Mouse (Mus musculus): Measurements from ENCODE around the gene Aldh1b1. TPM values are rescaled to one million over a fixed set of nuclear protein-coding genes. Genes with fewer than 3 reads are reported as not detected.

Aldh1b1 gene
- polyA plus RNA-seq, 1 experiment from 2014 or later, result 3.1 TPM

GRCm38 (mm10) chr4:45762600-45762999, 36.2 kb upstream of the Aldh1b1 start:
- H3K27me3 ChIP-seq (ENCODE audit: control insufficient read depth, insufficient read depth, low read length), result peaks cover 56% of the 10 kb centered on the region
- no peaks in the 10 kb centered on the region for H3K9me3 ChIP-seq (ENCODE audit: control insufficient read depth, low read length)
- no peak overlapping the region for H3K4me2 ChIP-seq
- no peak overlapping the region for H3K27ac ChIP-seq (ENCODE audit: low read depth, low read length)
- no peaks in the 10 kb centered on the region for H3K36me3 ChIP-seq (ENCODE audit: control insufficient read depth, insufficient read depth, low read length)
- WGBS, result 83% methylated on average over 4 of the region's 4 CpGs
- no peak overlapping the region for H3K4me3 ChIP-seq (ENCODE audit: low read depth, low read length)
- DNase-seq (ENCODE audit: low spot score, missing footprints), result no peak
- H3K4me1 ChIP-seq (ENCODE audit: control insufficient read depth, insufficient read depth, low read length), result peaks cover 26% of the 10 kb centered on the region
- no peak overlapping the region for H3K9ac ChIP-seq (ENCODE audit: low read length)
- ATAC-seq (ENCODE audit: low FRiP score), result no peak

DNA sequence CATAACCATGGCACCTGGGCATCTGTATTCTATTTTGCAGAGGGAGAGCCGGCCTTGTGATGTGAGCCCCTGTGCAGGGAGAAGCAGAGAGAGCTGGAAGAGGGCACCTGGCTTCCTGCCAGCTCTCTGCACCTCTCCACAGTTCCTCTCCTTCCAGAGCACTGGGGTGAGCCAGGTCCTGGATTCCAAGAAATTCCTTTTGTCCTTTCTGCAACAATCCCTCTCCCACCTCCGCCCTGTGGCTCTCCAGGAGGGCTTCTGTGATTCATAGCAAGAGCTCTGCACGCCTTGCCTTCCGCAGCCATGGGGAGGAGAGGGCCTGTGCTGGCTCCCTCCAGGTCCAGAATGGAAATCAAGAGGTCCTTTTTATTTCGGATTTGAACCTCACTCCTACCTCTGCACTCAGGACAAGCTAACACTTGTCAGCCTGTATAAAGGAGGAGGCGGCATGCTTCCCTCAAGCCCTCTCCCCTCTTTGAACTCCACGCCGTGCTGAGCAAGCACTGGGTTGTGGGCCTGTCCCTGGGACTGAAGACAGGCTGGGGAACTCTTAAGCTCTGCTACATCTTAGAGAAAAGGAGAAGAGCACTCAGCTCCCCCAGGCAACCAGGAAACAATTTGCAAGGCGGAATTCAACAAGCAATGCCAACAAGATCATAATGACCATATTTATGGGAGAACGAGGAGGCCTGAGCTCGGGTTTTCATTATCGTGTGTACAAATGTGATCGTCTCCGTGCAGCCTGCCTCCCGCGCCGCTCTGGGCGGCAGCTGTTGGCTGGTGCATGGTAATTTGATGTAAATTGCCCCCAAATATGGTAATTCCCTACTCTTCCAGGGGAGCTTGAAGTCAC, 35.3 kb upstream of the Aldh1b1 start:
- 1% methylated on average over 18 of the region's 18 CpGs for WGBS
- Histone ChIP-seq H3K4me1 (ENCODE audit: control insufficient read depth, insufficient read depth, low read length) (peaks cover 26% of the 10 kb centered on the region), H3K36me3 (ENCODE audit: control insufficient read depth, insufficient read depth, low read length) (no peaks in the 10 kb centered on the region), H3K4me3 (ENCODE audit: low read depth, low read length) (no peak overlapping the region; the same call in 1 of the 2 replicates), H3K27me3 (ENCODE audit: control insufficient read depth, insufficient read depth, low read length) (peaks cover 60% of the 10 kb centered on the region), H3K27ac (ENCODE audit: low read depth, low read length) (no peak overlapping the region), H3K4me2 (peak overlapping the region; percentile 29), H3K9ac (ENCODE audit: low read length) (peak overlapping the region; percentile 9; the same call in 1 of the 2 replicates), H3K9me3 (ENCODE audit: control insufficient read depth, low read length) (no peaks in the 10 kb centered on the region)
- ATAC-seq (ENCODE audit: low FRiP score) (0 out of 2 replicates have a peak, but pooled peaks have one; percentile 36), DNase-seq (ENCODE audit: low spot score, missing footprints) (peak; percentile 95)

DNA sequence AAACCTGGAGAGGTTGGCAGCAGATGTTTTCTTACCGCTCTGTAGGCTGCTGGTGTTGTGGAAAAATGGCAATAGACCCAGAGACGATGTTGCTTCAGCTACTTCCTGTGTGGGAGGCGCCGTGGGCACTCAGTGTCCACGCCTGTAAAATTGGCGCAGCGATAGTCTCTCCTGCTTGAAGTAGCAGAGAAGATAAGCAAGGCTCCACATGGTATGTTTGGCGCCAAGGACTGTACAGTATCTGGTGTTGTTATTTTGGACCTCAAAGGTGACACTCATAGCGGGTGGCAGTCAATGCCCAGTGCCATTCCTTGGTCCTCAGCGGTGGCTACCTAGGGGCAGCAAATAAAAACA, 34.7 kb upstream of the Aldh1b1 start:
- Histone ChIP-seq H3K27me3 (ENCODE audit: control insufficient read depth, insufficient read depth, low read length) (peaks cover 66% of the 10 kb centered on the region), H3K27ac (ENCODE audit: low read depth, low read length) (no peak overlapping the region), H3K36me3 (ENCODE audit: control insufficient read depth, insufficient read depth, low read length) (no peaks in the 10 kb centered on the region), H3K9me3 (ENCODE audit: control insufficient read depth, low read length) (no peaks in the 10 kb centered on the region), H3K9ac (ENCODE audit: low read length) (no peak overlapping the region), H3K4me3 (ENCODE audit: low read depth, low read length) (no peak overlapping the region), H3K4me2 (peak overlapping the region; percentile 29), H3K4me1 (ENCODE audit: control insufficient read depth, insufficient read depth, low read length) (peaks cover 26% of the 10 kb centered on the region)
- ATAC-seq (ENCODE audit: low FRiP score) (0 out of 2 replicates have a peak, but pooled peaks have one; percentile 3), DNase-seq (ENCODE audit: low spot score, missing footprints) (peak; percentile 89)
- 5% methylated on average over 10 of the region's 10 CpGs for WGBS

DNA sequence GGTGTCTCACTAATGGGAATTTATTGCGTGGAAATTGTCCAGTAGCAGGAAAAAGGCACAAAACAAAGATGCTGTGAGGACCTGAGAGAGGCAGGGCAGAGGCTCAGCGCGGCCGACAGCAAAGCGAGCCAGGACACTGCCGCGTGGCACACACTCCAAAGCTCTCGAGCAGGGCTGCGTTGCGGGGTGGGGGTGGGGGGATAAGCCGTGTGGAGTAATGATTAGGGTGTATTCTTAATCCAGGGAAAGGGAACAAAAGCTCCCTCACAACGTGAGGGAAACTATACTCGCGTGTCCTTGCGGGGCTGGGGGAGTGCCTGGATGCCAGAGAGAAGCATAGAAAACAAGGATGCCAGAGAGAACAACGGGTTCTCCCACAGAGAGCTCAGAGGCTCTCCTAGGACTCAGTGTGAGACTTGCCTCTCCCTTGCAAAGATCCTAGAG, 33.7 kb upstream of the Aldh1b1 start:
- DNase-seq (ENCODE audit: low spot score, missing footprints) (peak; percentile 95), ATAC-seq (ENCODE audit: low FRiP score) (peak; percentile 31; the same call in 1 of the 2 replicates)
- Histone ChIP-seq H3K27ac (ENCODE audit: low read depth, low read length) (peak overlapping the region; percentile 49), H3K36me3 (ENCODE audit: control insufficient read depth, insufficient read depth, low read length) (no peaks in the 10 kb centered on the region), H3K4me3 (ENCODE audit: low read depth, low read length) (peak overlapping the region; percentile 2; the same call in 1 of the 2 replicates), H3K4me1 (ENCODE audit: control insufficient read depth, insufficient read depth, low read length) (peaks cover 26% of the 10 kb centered on the region), H3K9me3 (ENCODE audit: control insufficient read depth, low read length) (no peaks in the 10 kb centered on the region), H3K9ac (ENCODE audit: low read length) (peak overlapping the region; percentile 50), H3K27me3 (ENCODE audit: control insufficient read depth, insufficient read depth, low read length) (peaks cover 74% of the 10 kb centered on the region), H3K4me2 (peak overlapping the region; percentile 43)
- WGBS, result under 1% methylated on average over 16 of the region's 16 CpGs

GRCm38 (mm10) chr4:45765565-45766201, 33.1 kb upstream of the Aldh1b1 start:
- Histone ChIP-seq H3K4me1 (ENCODE audit: control insufficient read depth, insufficient read depth, low read length) (peaks cover 31% of the 10 kb centered on the region), H3K27me3 (ENCODE audit: control insufficient read depth, insufficient read depth, low read length) (peaks cover 75% of the 10 kb centered on the region), H3K9ac (ENCODE audit: low read length) (peak overlapping the region; percentile 50), H3K4me3 (ENCODE audit: low read depth, low read length) (peak overlapping the region; percentile 2; the same call in 1 of the 2 replicates), H3K4me2 (peak overlapping the region; percentile 43), H3K9me3 (ENCODE audit: control insufficient read depth, low read length) (no peaks in the 10 kb centered on the region), H3K27ac (ENCODE audit: low read depth, low read length) (peak overlapping the region; percentile 49), H3K36me3 (ENCODE audit: control insufficient read depth, insufficient read depth, low read length) (no peaks in the 10 kb centered on the region)
- under 1% methylated on average over 16 of the region's 18 CpGs for WGBS
- peak; percentile 95 for DNase-seq (ENCODE audit: low spot score, missing footprints)
- ATAC-seq (ENCODE audit: low FRiP score), result peak; percentile 63

DNA sequence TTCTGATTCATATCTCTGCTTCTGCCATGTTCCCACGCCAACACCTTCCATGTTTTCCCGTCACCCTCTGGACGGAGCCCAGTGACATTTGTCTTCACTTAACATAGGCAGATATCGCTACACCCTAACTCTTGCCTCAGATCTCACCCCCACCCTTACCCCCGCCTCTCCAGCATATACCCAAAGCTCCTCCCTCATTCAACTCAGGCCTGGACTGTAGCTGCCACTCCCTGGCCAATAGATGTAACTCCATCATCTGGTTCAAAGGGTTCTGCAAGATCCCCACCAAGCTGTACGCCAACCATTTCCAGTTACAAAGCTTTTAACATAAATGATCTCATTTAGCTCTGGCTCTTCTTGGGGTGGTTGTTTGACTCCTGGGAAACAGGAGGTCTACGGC, 32.0 kb upstream of the Aldh1b1 start:
- Histone ChIP-seq H3K4me1 (ENCODE audit: control insufficient read depth, insufficient read depth, low read length) (peaks cover 41% of the 10 kb centered on the region), H3K27me3 (ENCODE audit: control insufficient read depth, insufficient read depth, low read length) (peaks cover 78% of the 10 kb centered on the region), H3K9ac (ENCODE audit: low read length) (no peak overlapping the region), H3K4me2 (no peak overlapping the region), H3K36me3 (ENCODE audit: control insufficient read depth, insufficient read depth, low read length) (no peaks in the 10 kb centered on the region), H3K9me3 (ENCODE audit: control insufficient read depth, low read length) (no peaks in the 10 kb centered on the region), H3K4me3 (ENCODE audit: low read depth, low read length) (no peak overlapping the region), H3K27ac (ENCODE audit: low read depth, low read length) (no peak overlapping the region)
- no peak for DNase-seq (ENCODE audit: low spot score, missing footprints)
- WGBS, result 62% methylated on average over 7 of the region's 7 CpGs
- no peak for ATAC-seq (ENCODE audit: low FRiP score)

DNA sequence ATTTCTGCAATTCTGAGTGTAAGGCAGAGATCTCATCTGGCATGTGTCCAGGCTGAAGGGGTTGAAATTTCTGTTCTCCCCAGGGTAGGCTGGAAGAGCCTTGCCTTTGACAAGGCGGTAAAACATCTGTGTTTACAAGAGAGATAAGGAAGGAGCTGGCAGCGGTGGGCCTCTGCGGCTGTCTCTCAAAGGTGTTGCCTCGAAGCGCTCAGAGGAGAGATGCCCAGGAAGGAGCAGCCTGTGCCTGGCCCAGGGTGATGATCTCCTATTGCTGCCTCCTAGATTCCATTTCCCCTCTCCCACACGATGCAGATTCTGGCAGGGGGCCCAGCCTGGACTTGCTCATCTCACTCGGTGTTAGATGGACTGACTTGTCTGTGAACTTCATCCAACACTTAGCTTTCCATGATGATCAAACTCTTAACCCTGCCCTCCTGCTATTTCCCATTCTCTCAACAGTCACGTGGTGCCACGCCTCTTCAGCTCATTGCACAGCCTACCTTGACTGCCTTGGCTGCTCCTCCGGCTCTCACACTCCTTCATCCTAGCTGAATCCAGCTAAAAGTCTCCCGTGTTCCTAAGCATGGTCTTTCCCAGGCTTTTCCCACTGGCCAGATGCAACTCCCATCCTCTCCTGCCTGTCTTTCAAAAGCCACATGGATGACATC, 30.8 kb upstream of the Aldh1b1 start:
- Histone ChIP-seq H3K27me3 (ENCODE audit: control insufficient read depth, insufficient read depth, low read length) (peaks cover 70% of the 10 kb centered on the region), H3K4me1 (ENCODE audit: control insufficient read depth, insufficient read depth, low read length) (peaks cover 43% of the 10 kb centered on the region)
- no peak for ATAC-seq (ENCODE audit: low FRiP score)

GRCm38 (mm10) chr4:45769141-45769540, 29.7 kb upstream of the Aldh1b1 start:
- no peak for DNase-seq (ENCODE audit: low spot score, missing footprints)
- no peak for ATAC-seq (ENCODE audit: low FRiP score)
- Histone ChIP-seq H3K27me3 (ENCODE audit: control insufficient read depth, insufficient read depth, low read length) (peaks cover 62% of the 10 kb centered on the region), H3K4me1 (ENCODE audit: control insufficient read depth, insufficient read depth, low read length) (peaks cover 32% of the 10 kb centered on the region), H3K27ac (ENCODE audit: low read depth, low read length) (no peak overlapping the region), H3K36me3 (ENCODE audit: control insufficient read depth, insufficient read depth, low read length) (no peaks in the 10 kb centered on the region), H3K4me2 (no peak overlapping the region), H3K4me3 (ENCODE audit: low read depth, low read length) (no peak overlapping the region), H3K9ac (ENCODE audit: low read length) (no peak overlapping the region), H3K9me3 (ENCODE audit: control insufficient read depth, low read length) (no peaks in the 10 kb centered on the region)
- WGBS, result 45% methylated on average over 10 of the region's 10 CpGs

More for the DNA sequence above, 30.8 kb upstream of the Aldh1b1 start:
- WGBS, result 63% methylated on average over 11 of the region's 11 CpGs
- H3K27ac ChIP-seq (ENCODE audit: low read depth, low read length), result no peak overlapping the region
- no peaks in the 10 kb centered on the region for H3K9me3 ChIP-seq (ENCODE audit: control insufficient read depth, low read length)
- no peak for DNase-seq (ENCODE audit: low spot score, missing footprints)
- no peaks in the 10 kb centered on the region for H3K36me3 ChIP-seq (ENCODE audit: control insufficient read depth, insufficient read depth, low read length)
- no peak overlapping the region for H3K4me3 ChIP-seq (ENCODE audit: low read depth, low read length)
- H3K4me2 ChIP-seq, result no peak overlapping the region
- no peak overlapping the region for H3K9ac ChIP-seq (ENCODE audit: low read length)
